Mouse (Mus musculus) megakaryocyte, embryonic 14.5 days (primary cell): ENCODE measurements around the gene Pkn3. TPM values are rescaled to one million over a fixed set of nuclear protein-coding genes. Genes with fewer than 3 reads are reported as not detected.
"Not testable (repeated sequence)": the region's sequence is repeated elsewhere in the genome, so short reads cannot be mapped to it uniquely, and the experiment has no call there.

Experiments
- H3K27me3 ChIP-seq: replicated peaks from 2 replicates; pipeline ENCODE3; 2012; ENCODE audit warnings: inconsistent platforms
- H3K36me3 ChIP-seq: replicated peaks from 2 replicates; pipeline ENCODE3; 2012; ENCODE audit warnings: low read length, inconsistent platforms, mixed read lengths
- H3K4me1 ChIP-seq: 2 replicates; pipeline ENCODE4 v1.6.1; 2012; ENCODE audit warnings: inconsistent platforms
- H3K4me3 ChIP-seq: replicated peaks from 2 replicates; pipeline ENCODE3; 2012; ENCODE audit warnings: moderate library complexity, mild to moderate bottlenecking, inconsistent platforms
- H3K9me3 ChIP-seq: 2 replicates; pipeline ENCODE4 v1.6.1; 2012; ENCODE audit warnings: inconsistent platforms
- FLI1 ChIP-seq: IDR thresholded peaks from 2 replicates; pipeline ENCODE4 v1.6.1; 2012; ENCODE audit warnings: low read length, inconsistent platforms, mixed read lengths
- GATA1 ChIP-seq: IDR thresholded peaks from 3 replicates; pipeline ENCODE4 v1.6.1; 2012; ENCODE audit warnings: mixed read lengths, low read length, inconsistent platforms, borderline replicate concordance
- polyA plus RNA-seq: library from polyadenylated mRNA; stranded (reverse); fragments of >175 nt; gene quantifications from 2 replicates; pipeline ENCODE4 v1.2.3, GENCODE M21; 2012; ENCODE audit warnings: low replicate concordance; ENCODE audit not compliant: insufficient read depth

Pkn3 gene
- polyA plus RNA-seq, 1 experiment: 19.4 TPM

DNA sequence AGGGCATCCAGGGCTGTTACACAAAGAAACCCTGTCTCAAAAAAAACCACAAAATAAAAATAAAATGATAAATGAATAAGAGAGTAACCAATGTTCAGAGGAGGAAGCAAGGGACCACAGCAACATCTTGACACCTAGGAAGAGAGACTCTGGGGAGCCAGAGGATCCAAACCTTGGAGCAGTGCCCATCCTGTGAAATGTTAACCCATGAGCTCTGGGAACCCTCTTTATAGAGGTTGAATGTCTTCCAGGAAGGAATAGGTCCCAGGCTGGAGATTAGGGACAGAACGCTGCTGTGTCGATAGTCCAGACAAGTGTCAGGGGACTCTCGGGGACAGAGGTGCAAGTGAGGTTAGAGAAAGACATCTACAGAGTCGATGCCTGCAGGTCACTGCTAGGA is 42.8 kb downstream of the Pkn3 start:
- Histone ChIP-seq H3K4me1 (peaks cover 72% of the 10 kb centered on the region), H3K9me3 (no peaks in the 10 kb centered on the region), H3K36me3 (peaks cover 57% of the 10 kb centered on the region), H3K4me3 (peak overlapping the region; percentile 9), H3K27me3 (no peaks in the 10 kb centered on the region)
- TF ChIP-seq FLI1 (no peak), GATA1 (no peak)

DNA sequence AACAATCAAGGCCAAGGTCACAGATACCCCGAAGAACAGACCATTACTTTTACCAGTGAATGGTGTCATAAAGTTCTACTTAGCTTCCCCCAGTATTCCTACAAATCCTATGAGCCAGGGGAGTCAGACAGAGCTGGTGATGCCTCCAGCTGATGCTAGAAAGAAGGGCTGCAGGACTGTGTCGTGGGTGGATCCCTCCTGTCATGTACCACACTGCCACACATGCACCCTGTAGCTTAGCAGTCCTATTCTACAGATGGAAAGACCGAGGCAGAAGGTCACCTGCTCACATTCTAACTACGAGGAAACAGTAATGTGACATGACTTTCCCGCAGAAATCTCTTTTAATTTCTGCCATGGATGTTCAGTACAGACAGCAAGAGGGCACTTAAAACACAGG is 45.3 kb downstream of the Pkn3 start:
- no peaks in the 10 kb centered on the region for H3K27me3 ChIP-seq
- peaks cover 68% of the 10 kb centered on the region for H3K4me1 ChIP-seq
- peak overlapping the region; percentile 99 for H3K4me3 ChIP-seq
- H3K9me3 ChIP-seq: no peaks in the 10 kb centered on the region
- TF ChIP-seq GATA1: no peak
- no peak for TF ChIP-seq FLI1
- peaks cover 43% of the 10 kb centered on the region for H3K36me3 ChIP-seq

GRCm38 (mm10) chr2:30123729-30124471 is 46.4 kb downstream of the Pkn3 start:
- no peak for TF ChIP-seq FLI1
- TF ChIP-seq GATA1: no peak
- no peaks in the 10 kb centered on the region for H3K9me3 ChIP-seq
- peak overlapping the region; percentile 99 for H3K4me3 ChIP-seq
- peaks cover 72% of the 10 kb centered on the region for H3K4me1 ChIP-seq
- no peaks in the 10 kb centered on the region for H3K27me3 ChIP-seq
- H3K36me3 ChIP-seq: peaks cover 33% of the 10 kb centered on the region

DNA sequence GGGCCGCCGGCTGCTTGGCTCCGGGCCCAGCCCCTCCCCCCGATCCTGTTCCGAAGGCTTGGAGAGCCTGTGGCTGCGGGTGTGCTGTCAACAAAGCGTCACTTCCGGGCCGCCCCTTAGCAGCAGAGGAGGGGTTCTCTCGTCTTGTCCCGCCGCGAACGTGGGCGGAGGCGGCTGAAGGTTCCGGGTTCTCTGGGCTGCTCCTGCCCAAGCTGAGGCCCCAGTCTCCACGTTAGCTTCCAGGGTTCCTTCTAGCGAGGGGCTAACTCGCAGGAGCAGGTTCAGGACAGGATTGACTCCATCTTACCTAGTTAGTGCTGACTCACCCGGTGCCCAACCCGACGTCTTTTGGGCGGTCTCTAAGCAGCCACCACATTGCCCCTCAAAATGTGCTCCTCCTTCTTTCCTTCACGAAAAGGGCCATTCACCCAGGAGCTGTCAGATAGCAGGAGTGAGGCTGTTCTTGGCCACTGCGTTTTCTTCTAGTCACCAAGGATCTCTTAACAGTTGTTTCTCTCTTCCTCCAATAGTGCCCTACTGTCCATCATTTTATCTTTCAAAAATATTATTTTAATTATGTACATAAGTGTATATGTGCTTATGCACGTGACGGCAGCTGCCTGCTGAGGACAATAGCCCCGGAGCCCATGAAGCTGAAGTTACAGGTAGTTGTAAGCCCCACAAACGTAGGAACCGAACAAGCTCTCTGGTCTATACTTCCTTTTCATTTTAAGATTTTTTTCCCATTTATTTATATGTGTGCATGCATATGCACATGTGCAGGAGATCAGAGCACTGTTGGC is 47.2 kb downstream of the Pkn3 start, which contains the start of gene Zer1:
TSS of gene Zer1 (minus strand) at position 114 of the 803 bp plus-strand sequence.
- Histone ChIP-seq H3K9me3 (no peaks in the 10 kb centered on the region), H3K27me3 (no peaks in the 10 kb centered on the region), H3K4me3 (peak within 1 kb of the TSS; percentile 99), H3K4me1 (peaks cover 67% of the 10 kb centered on the region), H3K36me3 (peaks cover 30% of the 10 kb centered on the region)
- no peak for TF ChIP-seq FLI1
- TF ChIP-seq GATA1: no peak

DNA sequence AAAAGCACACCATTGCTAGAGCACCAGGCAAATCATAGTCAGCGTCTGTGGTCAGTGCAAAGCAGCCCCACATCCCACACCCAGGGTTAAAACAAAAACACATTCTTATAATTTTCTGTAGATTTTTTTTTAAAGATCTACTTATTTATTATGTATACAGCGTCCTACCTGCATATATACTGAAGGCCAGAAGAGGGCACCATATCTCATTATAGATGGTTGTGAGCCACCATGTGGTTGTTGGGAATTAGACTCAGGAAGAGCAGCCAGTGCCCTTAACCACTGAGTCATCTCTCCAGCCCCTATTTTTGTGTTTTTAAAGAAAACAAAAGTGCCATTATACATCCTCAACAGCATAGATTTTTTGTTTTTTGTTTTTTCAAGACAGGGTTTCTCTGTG is 51.3 kb downstream of the Pkn3 start:
- Histone ChIP-seq H3K9me3 (no peaks in the 10 kb centered on the region), H3K27me3 (no peaks in the 10 kb centered on the region), H3K4me3 (no peak overlapping the region), H3K4me1 (peaks cover 50% of the 10 kb centered on the region), H3K36me3 (no peaks in the 10 kb centered on the region)
- TF ChIP-seq FLI1 (no peak), GATA1 (no peak)

DNA sequence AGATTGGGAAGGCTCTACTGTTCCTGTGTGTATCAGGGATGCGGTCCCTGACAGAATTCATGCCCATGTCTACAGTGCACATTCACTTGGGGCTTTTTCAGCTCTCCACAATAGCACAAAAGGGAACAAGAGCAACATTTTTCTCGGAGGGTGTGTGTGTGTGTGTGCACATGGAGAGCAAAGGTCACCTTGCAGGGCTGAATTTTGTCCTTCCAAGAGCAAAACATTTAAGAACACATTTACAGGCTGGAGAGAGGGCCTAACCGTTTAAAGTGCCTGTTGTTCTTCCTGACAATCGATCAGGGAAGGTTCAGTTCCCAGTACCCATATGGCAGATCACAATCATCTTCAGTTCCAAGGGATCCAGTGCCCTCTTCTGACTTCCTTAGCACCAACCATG is 52.7 kb downstream of the Pkn3 start:
- H3K9me3 ChIP-seq: no peaks in the 10 kb centered on the region
- H3K4me1 ChIP-seq: peaks cover 51% of the 10 kb centered on the region
- peaks cover 4% of the 10 kb centered on the region for H3K36me3 ChIP-seq
- no peak overlapping the region for H3K4me3 ChIP-seq
- no peak for TF ChIP-seq FLI1
- TF ChIP-seq GATA1: no peak
- no peaks in the 10 kb centered on the region for H3K27me3 ChIP-seq

GRCm38 (mm10) chr2:30131240-30131639 is 53.8 kb downstream of the Pkn3 start:
- Histone ChIP-seq H3K4me1 (peaks cover 51% of the 10 kb centered on the region), H3K36me3 (peaks cover 15% of the 10 kb centered on the region)
- not testable (repeated sequence) for H3K9me3 ChIP-seq, H3K27me3 ChIP-seq, H3K4me3 ChIP-seq

DNA sequence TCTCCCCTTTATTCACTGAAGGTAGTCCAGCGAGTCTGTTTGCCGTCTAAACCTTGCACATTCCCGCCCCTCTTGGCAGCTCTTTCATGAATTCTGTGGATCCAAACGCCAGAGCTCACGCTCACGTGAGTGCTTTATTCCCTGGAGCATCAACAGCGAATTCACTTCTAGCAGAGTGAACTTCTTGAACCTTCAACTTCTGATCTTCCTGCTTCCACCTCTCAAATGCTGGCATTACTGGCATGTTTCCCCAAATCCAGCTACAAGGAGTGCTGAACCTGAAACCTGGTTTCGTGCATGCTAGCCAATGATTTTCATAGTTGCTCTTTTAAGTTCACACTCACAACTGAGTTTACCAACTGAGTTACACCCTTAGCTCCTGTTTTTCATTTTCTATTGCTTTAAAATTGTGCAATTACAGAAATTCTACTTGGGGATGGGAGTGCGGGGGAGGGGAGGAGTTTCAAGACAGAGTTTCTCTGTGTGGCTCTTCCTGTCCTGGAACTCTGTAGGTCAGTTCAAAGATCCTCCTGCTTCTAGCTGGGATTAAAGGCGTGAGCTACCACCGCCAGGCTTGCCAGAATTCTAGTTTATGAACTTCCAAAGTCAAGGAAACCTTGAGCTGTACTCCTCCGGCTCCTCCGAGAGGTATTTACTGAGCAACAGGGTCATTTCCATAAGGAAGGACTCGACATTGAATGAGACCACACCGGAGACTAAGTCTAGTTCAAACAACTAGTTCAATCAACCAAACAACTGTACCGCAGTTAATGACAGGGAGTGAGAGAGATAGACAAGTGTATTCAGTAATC is 55.5 kb downstream of the Pkn3 start:
- no peaks in the 10 kb centered on the region for H3K27me3 ChIP-seq
- H3K4me1 ChIP-seq: peaks cover 56% of the 10 kb centered on the region
- H3K36me3 ChIP-seq: peaks cover 32% of the 10 kb centered on the region
- peak overlapping the region; percentile 92 for H3K4me3 ChIP-seq
- H3K9me3 ChIP-seq: no peaks in the 10 kb centered on the region
- no peak for TF ChIP-seq FLI1
- no peak for TF ChIP-seq GATA1

- peak; percentile 10; the same call in 1 of the 2 replicates for TF ChIP-seq FLI1
- no peak for TF ChIP-seq GATA1
- Histone ChIP-seq H3K9me3 (no peaks in the 10 kb centered on the region), H3K4me3 (peak within 1 kb of the TSS; percentile 92), H3K36me3 (peaks cover 40% of the 10 kb centered on the region), H3K4me1 (peaks cover 49% of the 10 kb centered on the region), H3K27me3 (no peaks in the 10 kb centered on the region)
Measured at GRCm38 (mm10) chr2:30133613-30134377, 56.3 kb downstream of the Pkn3 start, which contains the start of gene Tbc1d13. Gene Tbc1d13, plus strand, starts transcription at chr2:30133746.
